Mouse (Mus musculus): ENCODE results near the gene Btbd9.

GRCm38 (mm10) chr17:30573990-30574782 is 2.1 kb downstream of the Btbd9 start:
- TF ChIP-seq EP300 (IDR thresholded peaks at IDR 0.05; ENCODE audit: low read depth) (no peak), CTCF (IDR thresholded peaks at IDR 0.05; ENCODE audit: low read depth) (no peak)

Data from heart, postnatal 0 days (tissue).